Mouse (Mus musculus) hindbrain, embryonic 10.5 days (tissue): Measurements from ENCODE around the gene Chrna4. TPM values are rescaled to one million over a fixed set of nuclear protein-coding genes. Genes with fewer than 3 reads are reported as not detected.

Source experiments
- DNase-seq: peaks from one replicate; pipeline ENCODE4 v3.0.0-alpha.2; 2017; ENCODE audit warnings: low spot score
- H3K27ac ChIP-seq: fragments of 300-500 bp; sonication (generic); 2 replicates; pipeline ENCODE4 v1.5.1; 2016; ENCODE audit warnings: mild to moderate bottlenecking, moderate library complexity
- H3K27me3 ChIP-seq: fragments of 300-500 bp; sonication (generic); 2 replicates; pipeline ENCODE4 v1.6.1; 2016; ENCODE audit warnings: mild to moderate bottlenecking; ENCODE audit not compliant: poor library complexity, insufficient read depth, severe bottlenecking
- H3K36me3 ChIP-seq: fragments of 300-500 bp; sonication (generic); 2 replicates; pipeline ENCODE4 v1.6.1; 2016; ENCODE audit warnings: mild to moderate bottlenecking, moderate library complexity
- H3K4me1 ChIP-seq: fragments of 300-500 bp; sonication (generic); replicated peaks from 2 replicates; pipeline ENCODE4 v1.6.1; 2016; ENCODE audit warnings: mild to moderate bottlenecking
- H3K4me3 ChIP-seq: fragments of 300-500 bp; sonication (generic); 2 replicates; pipeline ENCODE4 v1.5.1; 2016; ENCODE audit warnings: mild to moderate bottlenecking, moderate library complexity
- H3K9me3 ChIP-seq: fragments of 300-500 bp; sonication (generic); 2 replicates; pipeline ENCODE4 v1.6.1; 2016; ENCODE audit warnings: mild to moderate bottlenecking, moderate library complexity
- WGBS: fragments of 180-500 bp; shearing (Covaris S2); methylation state at CpG from one replicate; pipeline ENCODE4 v1.1.7; 2016; 5-methylcytosine and 5-hydroxymethylcytosine counted together
- polyA plus RNA-seq: library from polyadenylated mRNA; unstranded; fragments of >200 nt; fragmentation: Nextera tagmentation; extraction: Ambion mirVana; gene quantifications from 2 replicates; pipeline ENCODE4 v1.2.1, GENCODE M21; 2016

Gene Chrna4
- polyA plus RNA-seq = 23.7 and 44.1 TPM in 2 replicates

DNA sequence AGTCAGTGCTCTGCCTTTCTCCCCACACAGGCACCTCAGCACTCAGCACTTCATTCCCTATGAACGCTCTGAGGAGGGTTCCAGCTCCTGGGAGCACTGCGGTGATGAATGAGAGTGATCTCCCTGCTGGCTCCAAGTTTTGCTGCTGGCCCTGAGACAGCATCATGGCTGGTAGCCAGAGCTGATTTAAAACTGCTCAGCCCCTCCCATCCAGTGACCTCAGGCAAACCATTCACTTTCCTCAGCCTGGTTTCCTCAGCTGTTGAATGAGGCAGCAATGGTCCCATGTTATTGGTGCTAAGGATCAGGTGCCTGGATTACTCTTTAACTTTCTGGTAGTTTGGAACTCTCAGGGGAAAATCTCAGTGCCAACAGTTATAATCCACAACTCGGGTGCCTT is at the start of gene Chrna4:
Gene Chrna4 (minus strand): TSS at position 110 of the 400 bp plus-strand sequence.
- peaks cover 49% of the 10 kb centered on the region for H3K27me3 ChIP-seq
- WGBS = 56% methylated on average over 3 of the region's 3 CpGs
- no peak within 1 kb of the TSS for H3K4me3 ChIP-seq
- peaks cover 73% of the 10 kb centered on the region for H3K4me1 ChIP-seq
- peak within 1 kb of the TSS; percentile 76 for H3K27ac ChIP-seq
- H3K36me3 ChIP-seq = no peaks in the 10 kb centered on the region
- no peaks in the 10 kb centered on the region for H3K9me3 ChIP-seq
- no peak for DNase-seq

GRCm38 (mm10) chr2:181090123-181090522 is 46.8 kb upstream of the Chrna4 start:
- DNase-seq = no peak
- Histone ChIP-seq H3K4me1 (peaks cover 5% of the 10 kb centered on the region), H3K27ac (no peak overlapping the region), H3K4me3 (no peak overlapping the region), H3K36me3 (no peaks in the 10 kb centered on the region), H3K9me3 (no peaks in the 10 kb centered on the region), H3K27me3 (no peaks in the 10 kb centered on the region)
- WGBS = 79% methylated on average over 3 of the region's 3 CpGs

DNA sequence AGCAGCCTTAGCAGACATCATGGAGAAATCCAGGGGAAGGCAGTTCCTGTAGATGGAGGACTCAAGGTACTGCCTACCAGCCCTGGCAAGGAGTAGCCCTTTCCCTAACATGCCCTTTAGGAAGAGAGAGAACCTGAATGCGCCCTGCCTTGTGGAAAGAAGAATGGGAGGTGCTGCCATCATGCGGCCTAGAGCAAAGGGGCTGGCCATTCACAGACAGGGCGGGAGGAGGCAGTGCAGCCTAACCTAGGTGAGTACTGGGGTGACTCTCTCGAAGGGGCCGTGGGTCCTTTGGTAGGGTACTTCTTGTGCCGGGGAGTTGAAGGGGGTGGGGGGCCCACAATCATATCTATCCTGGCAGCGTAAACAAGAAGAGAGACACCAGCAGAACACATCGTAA is 41.7 kb upstream of the Chrna4 start:
- Histone ChIP-seq H3K4me1 (peaks cover 17% of the 10 kb centered on the region), H3K4me3 (no peak overlapping the region), H3K27ac (no peak overlapping the region; the same call in 1 of the 2 replicates), H3K27me3 (no peaks in the 10 kb centered on the region), H3K36me3 (no peaks in the 10 kb centered on the region), H3K9me3 (no peaks in the 10 kb centered on the region)
- DNase-seq = no peak
- WGBS = 64% methylated on average over 8 of the region's 8 CpGs

- Histone ChIP-seq H3K4me1 (peaks cover 17% of the 10 kb centered on the region), H3K4me3 (no peak overlapping the region), H3K9me3 (no peaks in the 10 kb centered on the region), H3K27ac (no peak overlapping the region), H3K27me3 (no peaks in the 10 kb centered on the region), H3K36me3 (no peaks in the 10 kb centered on the region)
- 71% methylated on average over 4 of the region's 4 CpGs for WGBS
- no peak for DNase-seq
These were observed 40.6 kb upstream of the Chrna4 start for GRCm38 (mm10) chr2:181083945-181084344.

DNA sequence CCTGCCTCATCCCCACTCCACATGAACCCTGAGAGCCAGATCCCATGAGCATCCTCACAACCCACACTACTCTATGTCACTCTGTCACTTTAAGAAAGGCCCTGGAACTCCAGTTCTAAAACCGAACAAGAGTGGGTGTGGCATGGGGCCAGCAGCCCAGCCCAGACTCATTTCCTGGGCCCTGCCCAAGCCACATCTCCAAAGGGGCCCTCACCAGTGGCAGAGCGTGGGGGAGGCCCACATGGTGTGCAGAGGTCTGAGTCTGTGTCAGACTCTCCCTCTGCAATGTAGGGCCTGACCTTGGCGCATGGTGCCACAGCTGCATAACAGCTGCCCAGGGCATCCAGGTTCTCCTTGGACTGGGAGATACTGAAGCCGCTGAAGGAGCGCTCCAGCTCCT is 37.5 kb upstream of the Chrna4 start:
- Histone ChIP-seq H3K9me3 (no peaks in the 10 kb centered on the region), H3K36me3 (no peaks in the 10 kb centered on the region), H3K4me1 (peaks cover 17% of the 10 kb centered on the region), H3K27ac (no peak overlapping the region), H3K27me3 (no peaks in the 10 kb centered on the region), H3K4me3 (no peak overlapping the region)
- 70% methylated on average over 5 of the region's 5 CpGs for WGBS
- DNase-seq = no peak

GRCm38 (mm10) chr2:181079518-181079917 is 36.2 kb upstream of the Chrna4 start:
- no peaks in the 10 kb centered on the region for H3K36me3 ChIP-seq
- 86% methylated on average over 2 of the region's 2 CpGs for WGBS
- H3K9me3 ChIP-seq = no peaks in the 10 kb centered on the region
- H3K27ac ChIP-seq = no peak overlapping the region
- H3K4me3 ChIP-seq = no peak overlapping the region
- no peaks in the 10 kb centered on the region for H3K27me3 ChIP-seq
- DNase-seq = no peak
- H3K4me1 ChIP-seq = peaks cover 13% of the 10 kb centered on the region; the same call in 1 of the 2 replicates

DNA sequence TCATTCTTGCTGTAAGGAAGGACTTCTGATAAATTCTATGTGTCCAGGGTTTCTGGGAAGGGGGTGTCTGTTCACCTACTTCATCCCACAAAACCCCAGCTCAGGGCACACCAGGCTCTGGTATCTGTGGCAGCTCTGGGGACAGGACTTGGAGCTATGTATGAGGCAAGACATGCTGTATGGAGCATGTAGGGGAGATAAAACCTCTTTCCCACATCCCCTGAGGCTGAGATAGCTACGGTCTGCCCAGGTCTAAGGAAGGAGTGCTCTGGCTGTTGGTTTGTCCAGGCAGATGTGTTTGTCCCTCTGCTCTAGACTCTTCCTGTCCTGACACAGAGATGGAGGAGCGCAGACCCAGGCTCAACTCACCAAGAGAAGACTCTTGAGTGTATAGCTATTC is 35.6 kb upstream of the Chrna4 start:
- Histone ChIP-seq H3K4me3 (no peak overlapping the region), H3K27ac (no peak overlapping the region), H3K36me3 (no peaks in the 10 kb centered on the region), H3K9me3 (no peaks in the 10 kb centered on the region), H3K27me3 (no peaks in the 10 kb centered on the region), H3K4me1 (peaks cover 9% of the 10 kb centered on the region; the same call in 1 of the 2 replicates)
- no peak for DNase-seq
- WGBS = 86% methylated on average over 2 of the region's 2 CpGs

- H3K36me3 ChIP-seq = no peaks in the 10 kb centered on the region
- no peaks in the 10 kb centered on the region for H3K9me3 ChIP-seq
- 85% methylated on average over 12 of the region's 12 CpGs for WGBS
- H3K4me1 ChIP-seq = no peaks in the 10 kb centered on the region; the same call in 1 of the 2 replicates
- H3K27ac ChIP-seq = no peak overlapping the region
- no peak overlapping the region for H3K4me3 ChIP-seq
- no peak for DNase-seq
- no peaks in the 10 kb centered on the region for H3K27me3 ChIP-seq
These were observed 32.2 kb upstream of the Chrna4 start for GRCm38 (mm10) chr2:181075501-181075900.

DNA sequence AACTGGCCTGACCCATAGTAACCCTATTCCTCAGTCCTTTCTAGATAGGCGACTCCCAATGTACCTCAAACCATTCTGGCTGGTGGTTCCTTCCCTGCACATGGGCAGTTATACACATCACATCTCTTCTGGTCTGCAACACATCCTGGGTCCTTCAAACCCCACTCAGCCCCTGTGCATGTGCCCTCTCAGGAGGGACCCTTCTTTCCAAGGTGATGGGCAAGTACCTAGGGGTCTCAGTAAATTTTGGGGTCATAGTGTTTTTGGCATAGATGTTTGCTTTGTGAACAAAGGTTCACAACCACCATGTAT is 29.0 kb upstream of the Chrna4 start:
- DNase-seq = no peak
- H3K27me3 ChIP-seq = no peaks in the 10 kb centered on the region
- 5% methylated on average over 1 of the region's 1 CpGs for WGBS

DNA sequence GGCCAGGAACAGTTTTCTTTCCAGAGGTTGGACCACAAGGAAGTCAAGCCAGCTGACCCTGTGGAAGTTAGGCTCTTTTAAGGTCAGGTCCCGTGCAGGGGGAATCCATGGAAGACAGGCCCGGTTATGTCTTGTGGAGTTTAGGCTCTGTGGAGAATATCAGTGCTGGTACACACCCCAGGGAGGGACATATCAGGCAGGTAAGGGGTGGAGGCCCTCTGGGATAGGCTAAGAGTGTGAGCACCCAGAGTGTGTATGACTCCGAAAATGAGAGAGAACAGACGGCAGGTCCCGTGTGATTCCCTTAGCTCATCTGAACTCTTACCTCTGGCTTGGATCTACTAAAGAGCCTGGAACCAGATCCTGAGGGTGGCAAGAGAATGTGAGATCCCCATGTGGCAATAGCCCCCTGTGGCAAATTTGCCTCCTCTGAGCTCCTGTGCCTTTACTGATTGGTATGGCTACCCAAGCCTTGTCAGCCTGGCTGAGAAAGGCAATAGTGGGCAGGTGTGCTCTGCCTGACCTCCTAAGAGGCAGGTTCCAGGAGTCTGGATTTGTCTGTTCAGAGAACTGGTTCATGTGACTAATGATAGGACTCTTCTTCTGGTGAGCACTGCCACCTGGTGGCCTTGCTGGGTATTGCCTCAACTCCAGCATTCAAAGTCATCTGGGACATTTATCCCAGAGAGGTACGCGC is 28.5 kb upstream of the Chrna4 start:
- no peaks in the 10 kb centered on the region; the same call in 1 of the 2 replicates for H3K4me1 ChIP-seq
- peak; percentile 88 for DNase-seq

More for the DNA sequence above, 29.0 kb upstream of the Chrna4 start:
- Histone ChIP-seq H3K36me3 (no peaks in the 10 kb centered on the region), H3K27ac (no peak overlapping the region), H3K4me3 (no peak overlapping the region), H3K9me3 (no peaks in the 10 kb centered on the region), H3K4me1 (no peaks in the 10 kb centered on the region; the same call in 1 of the 2 replicates)

GRCm38 (mm10) chr2:181070136-181070535 is 26.8 kb upstream of the Chrna4 start:
- no peaks in the 10 kb centered on the region for H3K4me1 ChIP-seq
- no peak for DNase-seq
- no peak overlapping the region for H3K4me3 ChIP-seq
- WGBS = 72% methylated on average over 7 of the region's 7 CpGs
- H3K36me3 ChIP-seq = no peaks in the 10 kb centered on the region
- no peak overlapping the region for H3K27ac ChIP-seq
- no peaks in the 10 kb centered on the region for H3K27me3 ChIP-seq
- H3K9me3 ChIP-seq = no peaks in the 10 kb centered on the region

More for the DNA sequence above, 28.5 kb upstream of the Chrna4 start:
- WGBS = 68% methylated on average over 7 of the region's 7 CpGs
- no peaks in the 10 kb centered on the region for H3K9me3 ChIP-seq
- H3K36me3 ChIP-seq = no peaks in the 10 kb centered on the region
- no peaks in the 10 kb centered on the region for H3K27me3 ChIP-seq
- H3K4me3 ChIP-seq = no peak overlapping the region
- H3K27ac ChIP-seq = no peak overlapping the region

- Histone ChIP-seq H3K9me3 (no peaks in the 10 kb centered on the region), H3K27ac (no peak overlapping the region), H3K36me3 (no peaks in the 10 kb centered on the region), H3K4me1 (no peaks in the 10 kb centered on the region), H3K27me3 (no peaks in the 10 kb centered on the region), H3K4me3 (no peak overlapping the region)
- 73% methylated on average over 5 of the region's 5 CpGs for WGBS
- DNase-seq = no peak
These were observed 25.2 kb upstream of the Chrna4 start for GRCm38 (mm10) chr2:181068499-181068898.

DNA sequence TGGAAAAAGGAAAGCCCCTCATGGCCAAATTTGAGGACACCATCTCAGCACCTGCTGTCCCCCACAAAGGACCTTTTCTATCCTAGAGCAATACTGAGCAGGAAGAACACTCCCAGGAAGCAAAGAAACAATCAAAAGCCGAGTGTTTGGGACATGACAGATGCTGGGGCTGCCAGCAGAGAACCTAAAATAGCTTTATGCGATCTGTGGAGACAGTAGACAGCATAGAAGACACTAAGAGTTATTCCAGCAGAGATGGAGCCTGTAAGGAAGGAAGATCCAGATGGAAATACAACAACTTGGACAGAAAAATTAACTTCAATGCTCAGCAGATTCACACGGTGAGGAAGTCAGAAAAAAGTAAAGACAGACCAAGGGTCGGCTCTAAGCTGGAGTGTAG is 22.5 kb upstream of the Chrna4 start:
- Histone ChIP-seq H3K27ac (no peak overlapping the region), H3K4me1 (no peaks in the 10 kb centered on the region), H3K9me3 (no peaks in the 10 kb centered on the region), H3K27me3 (no peaks in the 10 kb centered on the region; the same call in 1 of the 2 replicates), H3K4me3 (no peak overlapping the region), H3K36me3 (no peaks in the 10 kb centered on the region)
- no peak for DNase-seq
- WGBS = 65% methylated on average over 4 of the region's 4 CpGs
